Comparison of ENCODE assay signal across 10 mouse cellular contexts in genomic region chr11:120733521-120733920, GRCm38 (mm10). TPM values are rescaled to one million over a fixed set of nuclear protein-coding genes. Genes with fewer than 3 reads are reported as not detected.
DNase-seq lines count a peak whose midpoint lies in the region; ATAC-seq and TF ChIP-seq lines count a peak whose summit lies in the region.
"Had no signal": no experiment of that assay in that cellular context is flagged by ENCODE, and none has a peak within 500 bp of the region (broad histone marks: within the 10 kb centered on the region; RNA-seq: fewer than 3 reads in every experiment).

No protein-coding gene starts in this region.

- no peak overlapping the region for H3K4me2 ChIP-seq in lung, embryonic 15.5 days
- H3K4me2 ChIP-seq in intestine, postnatal 0 days (replicated peaks; ENCODE audit: low read depth), result no peak overlapping the region

- H3K27ac ChIP-seq in lung, embryonic 15.5 days, result 0 out of 2 replicates have a peak overlapping the region, but pooled peaks have one; percentile 47
- H3K27ac ChIP-seq in intestine, postnatal 0 days (ENCODE audit: low read depth, low read length), result no peak overlapping the region

- 0 out of 2 replicates have a peak, but pooled peaks have one; percentile 8 for ATAC-seq in lung, embryonic 15.5 days (ENCODE audit: borderline replicate concordance, extremely low read depth, low FRiP score, low TSS enrichment)
- no peak for ATAC-seq in intestine, postnatal 0 days

- H3K4me1 ChIP-seq in lung, embryonic 15.5 days, result peaks cover 20% of the 10 kb centered on the region
- H3K4me1 ChIP-seq in intestine, postnatal 0 days (replicated peaks; ENCODE audit: control insufficient read depth, insufficient read depth, low read length), result no peaks in the 10 kb centered on the region

- TF ChIP-seq CTCF in intestine, postnatal 0 days (IDR thresholded peaks at IDR 0.05; ENCODE audit: low read depth), result no peak

- no peak overlapping the region for H3K9ac ChIP-seq in lung, embryonic 15.5 days
- no peak overlapping the region for H3K9ac ChIP-seq in intestine, postnatal 0 days (ENCODE audit: low read depth, low read length)

- H3K36me3 ChIP-seq in lung, embryonic 15.5 days, result no peaks in the 10 kb centered on the region
- no peaks in the 10 kb centered on the region for H3K36me3 ChIP-seq in intestine, postnatal 0 days (ENCODE audit: control insufficient read depth, insufficient read depth)

- DNase-seq in urinary bladder, adult 18-20 months (ENCODE audit: low spot score in 2 of 2), result peak; percentile 38 to 62
- no peak for DNase-seq in urinary bladder, postnatal 10 days (ENCODE audit: low spot score)
- DNase-seq in heart, adult 8-10 months (ENCODE audit: low spot score), result peak; percentile 50
- no peak for DNase-seq in layer of hippocampus, adult 18-20 months (ENCODE audit: low spot score in 2 of 2)
- no peak for DNase-seq in layer of hippocampus, postnatal 10 days (ENCODE audit: low spot score in 2 of 2)
- DNase-seq: cerebellum, adult 18-20 months; thymus, adult 2 months had no signal

- H3K4me3 ChIP-seq in lung, embryonic 15.5 days, result no peak overlapping the region
- H3K4me3 ChIP-seq in intestine, postnatal 0 days (ENCODE audit: low read depth, low read length), result no peak overlapping the region

- 32% methylated on average over 6 of the region's 6 CpGs for WGBS in lung, embryonic 15.5 days
- WGBS in intestine, postnatal 0 days, result 40% methylated on average over 6 of the region's 6 CpGs

- no peaks in the 10 kb centered on the region for H3K9me3 ChIP-seq in lung, embryonic 15.5 days
- H3K9me3 ChIP-seq in intestine, postnatal 0 days (ENCODE audit: control insufficient read depth), result no peaks in the 10 kb centered on the region

- no peaks in the 10 kb centered on the region for H3K27me3 ChIP-seq in lung, embryonic 15.5 days
- no peaks in the 10 kb centered on the region for H3K27me3 ChIP-seq in intestine, postnatal 0 days (replicated peaks; ENCODE audit: control insufficient read depth, insufficient read depth, low read length)

RNA-seq across cellular contexts. Expression of gene Cbr2, which starts 1.6 kb away (rescaled TPM):
- total RNA-seq in heart, adult 8-10 months (2022), result 10 to 100 TPM in 3 of 4 experiments, 1 to 10 TPM in 1; 9.3 to 24.0 (median 12.9) TPM
- polyA plus RNA-seq in lung, embryonic 15.5 days (2015; fragmentation: Nextera tagmentation; extraction: Ambion mirVana), result 102 and 103 TPM in 2 replicates
- total RNA-seq in layer of hippocampus, adult 18-20 months (2021), result 1 to 10 TPM; 1.2 to 1.7 TPM
- 1 to 10 TPM; 2.6 to 2.8 TPM for total RNA-seq in layer of hippocampus, postnatal 10 days (2021)
- 1.2 and 1.6 TPM in 2 replicates for polyA plus RNA-seq in intestine, postnatal 0 days (2015; fragmentation: Nextera tagmentation; extraction: Ambion mirVana)
- total RNA-seq: megakaryocyte-erythroid progenitor cell, adult 5-6 weeks had no signal

RNA-seq across cellular contexts. Expression of gene Dcxr, which starts 6.4 kb away (rescaled TPM):
- total RNA-seq in heart, adult 8-10 months (2022), result 10 to 100 TPM; 12.6 to 20.8 (median 16.1) TPM
- 45.1 and 55.1 TPM in 2 replicates for polyA plus RNA-seq in lung, embryonic 15.5 days (2015; fragmentation: Nextera tagmentation; extraction: Ambion mirVana)
- 10 to 100 TPM; 12.3 to 13.6 TPM for total RNA-seq in layer of hippocampus, adult 18-20 months (2021)
- total RNA-seq in layer of hippocampus, postnatal 10 days (2021), result 10 to 100 TPM in 1 of 2 experiments, 1 to 10 TPM in 1; 7.8 to 10.2 TPM
- 81.1 and 88.6 TPM in 2 replicates for polyA plus RNA-seq in intestine, postnatal 0 days (2015; fragmentation: Nextera tagmentation; extraction: Ambion mirVana)

RNA-seq across cellular contexts. Expression of gene Rac3, which starts 12.3 kb away (rescaled TPM):
- 1 to 10 TPM in 2 of 4 experiments, under 1 TPM in 2; 0.69 to 2.0 (median 1.4) TPM for total RNA-seq in heart, adult 8-10 months (2022)
- 54.9 and 60.5 TPM in 2 replicates for polyA plus RNA-seq in lung, embryonic 15.5 days (2015; fragmentation: Nextera tagmentation; extraction: Ambion mirVana)
- 10 to 100 TPM; 32.0 to 40.0 TPM for total RNA-seq in layer of hippocampus, adult 18-20 months (2021)
- total RNA-seq in layer of hippocampus, postnatal 10 days (2021), result 100 to 1,000 TPM; 247 to 249 TPM
- polyA plus RNA-seq in intestine, postnatal 0 days (2015; fragmentation: Nextera tagmentation; extraction: Ambion mirVana), result 9.0 TPM in 2 replicates

RNA-seq across cellular contexts. Expression of gene Lrrc45, which starts 19.8 kb away (rescaled TPM):
- total RNA-seq in heart, adult 8-10 months (2022), result 1 to 10 TPM; 2.9 to 6.0 (median 4.6) TPM
- polyA plus RNA-seq in lung, embryonic 15.5 days (2015; fragmentation: Nextera tagmentation; extraction: Ambion mirVana), result 57.9 and 59.9 TPM in 2 replicates
- total RNA-seq in layer of hippocampus, adult 18-20 months (2021), result 10 to 100 TPM; 49.1 to 60.5 TPM
- total RNA-seq in layer of hippocampus, postnatal 10 days (2021), result 10 to 100 TPM; 61.1 to 71.1 TPM
- polyA plus RNA-seq in intestine, postnatal 0 days (2015; fragmentation: Nextera tagmentation; extraction: Ambion mirVana), result 13.5 and 14.5 TPM in 2 replicates

RNA-seq across cellular contexts. Expression of gene Cenpx, which starts 20.0 kb away (rescaled TPM):
- 10 to 100 TPM; 33.2 to 42.8 (median 39.6) TPM for total RNA-seq in heart, adult 8-10 months (2022)
- polyA plus RNA-seq in lung, embryonic 15.5 days (2015; fragmentation: Nextera tagmentation; extraction: Ambion mirVana), result 160 and 167 TPM in 2 replicates
- total RNA-seq in layer of hippocampus, adult 18-20 months (2021), result 10 to 100 TPM; 15.8 to 18.7 TPM
- total RNA-seq in layer of hippocampus, postnatal 10 days (2021), result 10 to 100 TPM; 30.1 to 32.0 TPM
- polyA plus RNA-seq in intestine, postnatal 0 days (2015; fragmentation: Nextera tagmentation; extraction: Ambion mirVana), result 127 and 131 TPM in 2 replicates

Comparison
In these comparisons a context has a peak if more than half of its experiments do, and no peak if none do; other contexts are left out.
1. DNase-seq: peak in urinary bladder, adult 18-20 months (2 of 2) and heart, adult 8-10 months (single experiment); none in urinary bladder, postnatal 10 days (single experiment), layer of hippocampus, adult 18-20 months (0 of 2) and layer of hippocampus, postnatal 10 days (0 of 2).
2. RNA of gene Rac3, which starts 12.3 kb away (total RNA-seq): 247 to 249 TPM in layer of hippocampus, postnatal 10 days and 32.0 to 40.0 TPM in layer of hippocampus, adult 18-20 months; 0.69 to 2.0 TPM in heart, adult 8-10 months; every median in the first group is over 10 times any median in the second.